Mouse (Mus musculus): ENCODE measurements at regions not wholly inside any gene's neighbourhood (a gene's known extent, or its start where the extent isn't known, plus 50 kb on each side); places are given as distances from the start of the nearest gene placed in this dataset.
"Not testable (repeated sequence)": the region's sequence is repeated elsewhere in the genome, so short reads cannot be mapped to it uniquely, and the experiment has no call there.

DNA sequence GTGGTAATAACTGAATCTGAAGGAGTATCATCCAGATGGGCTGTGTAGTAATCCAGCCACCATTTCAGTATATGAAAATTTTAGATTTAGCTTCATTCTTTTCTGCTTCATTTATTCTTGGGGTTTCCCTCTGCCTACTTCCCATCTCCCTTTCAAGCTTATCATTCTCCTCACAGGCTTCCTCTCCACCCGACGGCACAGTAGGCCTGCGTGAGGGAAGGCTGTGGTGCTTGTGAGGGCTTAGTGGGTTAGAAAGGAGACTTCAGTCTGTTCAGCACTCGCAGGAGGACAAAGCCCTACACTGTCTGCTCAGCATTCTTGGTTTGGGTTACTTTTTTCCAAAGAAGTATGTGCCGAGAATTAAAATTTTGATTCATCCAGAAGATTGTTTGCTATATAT, 572.6 kb downstream of the Dad1 start:
- TF ChIP-seq MAX (IDR thresholded peaks at IDR 0.05; ENCODE audit: low read length); JUND (conservative IDR thresholded peaks at IDR 0.05; ENCODE audit: low read depth, low read length); USF1 (IDR thresholded peaks at IDR 0.05; ENCODE audit: low read depth, low read length); CTCF (conservative IDR thresholded peaks at IDR 0.05 in 1 of 2, IDR thresholded peaks at IDR 0.05 in 1 of 2; ENCODE audit: low read depth in 2 of 2, low read length in 2 of 2); EP300 (IDR thresholded peaks at IDR 0.05; ENCODE audit: low read length); MAFK (IDR thresholded peaks at IDR 0.05; ENCODE audit: insufficient replicate concordance, low read length); KAT2A (IDR thresholded peaks at IDR 0.05; ENCODE audit: insufficient replicate concordance, low read length); POLR2A (IDR thresholded peaks at IDR 0.05; ENCODE audit: low read depth, low read length): not testable (repeated sequence)
